Mouse (Mus musculus) left cerebral cortex, postnatal 36 days (tissue): ENCODE measurements at regions not wholly inside any gene's neighbourhood (a gene's known extent, or its start where the extent isn't known, plus 50 kb on each side); places are given as distances from the start of the nearest gene placed in this dataset.

Experiments used
- DNase-seq, 2 experiments: peaks; one replicate each; pipeline ENCODE4 v3.0.0; 2021 to 2022; ENCODE audit warnings: low spot score in 2 of 2, mixed read lengths in 1 of 2
- intact Hi-C: fragments of 180-260 bp; cut with DNase I; formaldehyde crosslinking; loops from one replicate; pipeline ENCODE4 v1.15.1; 2025

DNA sequence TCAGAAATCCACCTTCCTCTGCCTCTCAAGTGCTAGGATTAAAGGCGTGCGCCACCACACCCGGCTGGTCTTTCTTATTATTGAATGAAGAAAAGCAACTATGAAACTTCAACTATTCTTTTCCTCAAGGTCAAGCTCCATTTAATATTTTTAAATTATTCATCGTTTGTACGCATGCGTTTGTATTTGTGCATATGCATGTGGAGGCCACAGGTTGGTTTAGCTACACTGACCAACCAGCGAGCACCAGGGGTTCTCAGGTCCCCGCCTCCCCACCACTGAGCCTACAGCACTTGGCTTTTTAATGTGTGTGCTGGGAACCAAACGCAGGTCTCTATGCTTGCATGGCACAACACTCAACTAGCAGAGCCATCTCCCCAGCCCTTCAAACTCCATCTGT is 51.0 kb upstream of the Tmem252 start:
- intact Hi-C loops, result loop anchor here (5.0 kb wide), 1 partner anchor 340 kb away; the partner anchor contains the start of gene Fxn
- DNase-seq, result no peak

DNA sequence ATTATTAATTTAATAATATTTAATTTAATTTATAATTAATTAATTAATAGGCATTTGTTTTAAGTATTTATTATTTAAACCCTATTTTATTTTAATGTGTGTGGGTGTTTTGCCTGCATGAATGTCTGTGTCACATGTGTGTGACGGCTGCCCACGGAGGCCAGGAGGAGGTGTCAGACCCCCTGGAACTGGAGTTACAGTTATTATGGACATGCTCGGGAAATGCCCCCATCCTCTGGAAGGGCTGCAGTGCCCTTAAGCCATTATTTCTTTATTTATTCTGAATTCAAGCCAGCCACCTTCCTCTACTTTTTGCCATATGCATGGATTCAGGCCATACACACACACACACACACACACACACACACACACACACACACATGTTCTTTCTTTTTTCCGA is 51.5 kb upstream of the Tmem252 start:
- DNase-seq, result no peak
- intact Hi-C loops, result loop anchor here (5.0 kb wide), 1 partner anchor 340 kb away; the partner anchor contains the start of gene Fxn

DNA sequence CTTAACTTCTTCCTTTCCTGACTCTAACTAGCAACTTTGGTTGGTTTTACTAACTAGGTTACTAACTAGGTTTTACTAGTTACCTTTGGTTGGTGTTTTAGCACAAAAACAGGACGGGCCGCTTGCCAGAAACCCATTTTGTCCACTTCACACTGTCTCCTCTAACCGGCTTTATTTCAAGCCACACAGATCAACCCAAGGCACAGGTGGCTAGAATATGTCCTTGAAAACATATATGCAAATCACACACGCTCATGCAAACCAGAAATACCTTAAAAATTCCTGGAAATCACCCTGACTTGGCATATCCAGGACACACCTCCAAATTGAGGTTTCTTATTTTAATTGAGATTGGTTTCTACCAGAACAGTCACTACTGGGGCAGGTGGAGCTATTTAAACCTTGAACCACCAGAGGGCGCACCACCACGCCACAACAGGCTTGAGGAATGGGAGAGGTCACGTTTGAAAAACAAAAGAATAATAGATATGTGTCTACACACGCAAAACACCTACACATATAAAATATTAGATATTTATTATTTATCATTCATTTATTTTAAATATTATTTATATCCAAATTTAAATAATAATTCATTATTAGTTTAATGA is 52.1 kb upstream of the Tmem252 start:
- intact Hi-C loops, result loop anchor here (5.0 kb wide), 1 partner anchor 339 kb away; the partner anchor contains the start of gene Fxn
- DNase-seq, result peak; percentile 44 to 46

DNA sequence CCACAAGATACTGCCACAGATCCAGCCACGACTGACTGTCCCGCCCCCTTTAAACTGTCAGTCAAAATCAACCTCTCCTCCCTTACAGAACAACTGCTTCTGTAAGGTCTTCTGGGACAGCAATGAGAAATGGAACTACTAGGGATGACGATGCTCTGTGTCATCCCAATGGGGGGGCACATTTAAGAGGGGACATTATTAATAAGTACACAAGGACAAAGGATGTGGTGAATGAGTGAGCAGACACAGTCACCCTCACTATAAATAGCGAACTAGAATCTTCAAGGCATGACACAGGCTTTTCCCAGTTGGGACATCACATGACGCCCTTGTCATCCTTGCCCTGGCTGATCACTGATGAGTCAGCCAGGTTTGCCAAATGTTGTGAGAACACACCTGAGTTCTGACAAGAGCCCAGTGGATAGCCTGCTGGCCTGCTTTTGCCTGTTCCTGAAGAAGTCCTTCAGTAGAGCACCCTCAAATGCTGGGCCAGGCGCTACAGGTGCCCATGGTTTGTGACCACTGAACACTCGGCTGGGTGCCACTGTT is 58.0 kb upstream of the Tmem252 start:
- intact Hi-C loops, result no loop called here
- DNase-seq, result no peak

DNA sequence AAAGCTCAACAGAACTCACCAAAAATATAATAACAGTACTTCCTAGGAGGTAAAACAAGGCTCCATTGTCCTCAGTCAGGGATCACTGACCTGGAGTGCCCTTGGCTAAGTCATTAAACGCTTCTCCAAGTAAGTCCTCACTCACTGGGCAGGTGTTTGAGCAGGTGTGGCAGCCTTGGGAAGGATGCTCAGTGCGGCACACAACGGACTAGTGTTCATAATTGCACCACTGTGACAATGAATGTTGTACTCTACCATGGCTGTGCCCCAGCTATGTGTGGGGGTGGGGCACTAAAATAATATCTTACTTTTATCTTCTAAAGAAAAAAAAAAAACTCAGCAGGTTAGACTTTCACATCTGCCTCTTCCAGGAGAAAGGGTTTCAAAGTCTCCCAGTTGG is 52.2 kb upstream of the Pip5k1b start:
- intact Hi-C loops, result no loop called here
- no peak for DNase-seq

DNA sequence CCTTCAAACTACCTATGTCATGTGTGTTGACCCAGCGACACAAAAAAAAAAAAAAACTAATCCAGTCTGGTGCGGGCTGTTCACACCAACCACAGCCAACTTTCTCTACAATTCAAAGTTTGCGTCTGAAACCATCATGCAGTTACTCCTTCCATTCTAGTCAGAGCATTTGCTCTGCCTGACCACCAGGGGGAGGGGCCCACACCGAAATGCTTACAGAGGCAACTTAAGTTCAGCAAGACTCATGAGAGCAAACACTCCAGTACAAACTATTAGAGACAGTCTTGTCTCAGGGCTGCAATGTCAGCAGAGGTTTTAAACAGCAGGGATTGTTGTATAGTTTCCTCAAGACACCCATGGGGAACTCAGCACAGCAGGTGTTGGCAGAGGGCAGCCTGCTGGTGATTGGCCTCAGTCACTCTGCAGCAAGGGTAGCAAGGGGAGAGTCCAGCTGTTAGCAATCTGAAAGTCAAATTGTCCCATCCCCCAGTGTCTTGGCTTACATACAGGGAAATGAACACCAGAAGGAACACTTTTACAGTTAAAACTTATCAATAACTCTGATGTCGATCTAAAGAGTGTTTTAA is 50.8 kb upstream of the Pip5k1b start:
- DNase-seq, result no peak
- intact Hi-C loops, result no loop called here
